Mouse (Mus musculus): ENCODE measurements around the gene Cacul1. TPM values are rescaled to one million over a fixed set of nuclear protein-coding genes. Genes with fewer than 3 reads are reported as not detected.

Cacul1 gene
- total RNA-seq (2012; rRNA removed) (48.6 and 52.3 TPM in 2 replicates), polyA plus RNA-seq (2012; ENCODE audit: insufficient read depth in 1 of 2, insufficient read length in 2 of 2, low read depth in 1 of 2, low replicate concordance in 2 of 2, missing spikeins in 1 of 2) (100 to 1,000 TPM in 1 of 2 experiments, 10 to 100 TPM in 1; 53.5 to 113 TPM)

DNA sequence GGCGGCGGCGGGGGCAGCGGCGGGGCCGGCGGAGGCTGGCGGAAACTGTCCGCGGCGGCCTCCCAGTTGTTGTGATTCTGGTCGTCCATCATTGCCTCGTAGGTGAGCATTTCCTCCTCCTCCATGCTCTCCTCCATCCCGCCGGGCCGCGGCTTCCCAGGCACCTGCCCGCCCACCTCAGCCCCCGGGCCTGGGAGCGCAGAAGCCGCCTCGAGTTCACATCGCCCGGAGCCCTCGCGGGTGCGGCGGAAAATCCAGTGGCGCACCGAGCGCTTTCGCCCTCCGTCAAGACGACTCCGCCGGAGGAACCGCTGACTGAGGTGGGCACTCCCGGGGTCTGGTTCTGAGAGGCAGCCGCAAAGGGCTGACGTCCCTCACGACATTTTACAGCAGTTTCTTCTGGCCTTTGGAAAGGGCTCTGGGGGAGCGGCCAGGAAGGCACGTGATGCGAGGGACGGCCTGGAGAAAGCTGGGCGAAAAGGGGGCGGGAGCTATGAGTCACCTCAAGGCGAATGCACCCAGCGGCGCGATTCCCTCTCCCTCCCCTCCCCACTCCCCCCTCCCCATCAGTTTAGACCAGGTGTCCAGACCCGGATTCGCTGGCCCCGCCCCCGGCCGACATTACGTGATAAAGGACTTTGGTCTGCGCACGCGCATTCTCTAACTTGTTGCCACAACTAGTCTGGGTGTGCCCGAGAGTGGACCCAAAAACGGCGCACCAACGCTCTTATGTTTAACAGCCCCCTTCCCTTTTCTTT lies at the start of gene Cacul1:
Gene Cacul1 (minus strand): TSS at position 444 of the 758 bp plus-strand sequence.
- peak within 1 kb of the TSS; percentile 76 to 97 for H3K4me3 ChIP-seq (ENCODE audit: control insufficient read depth in 1 of 2, insufficient read depth in 1 of 2, low read depth in 2 of 2, low read length in 2 of 2)
- peaks cover 11 to 24% of the 10 kb centered on the region in 2 experiments; a peak in 3 of 4 replicates for H3K4me1 ChIP-seq (ENCODE audit: control insufficient read depth in 1 of 2, insufficient read depth in 2 of 2, low read length in 2 of 2)
- H3K9me3 ChIP-seq (replicated peaks; ENCODE audit: insufficient read depth, low read length) = no peaks in the 10 kb centered on the region
- peak within 1 kb of the TSS; percentile 81 for H3K27ac ChIP-seq (ENCODE audit: control insufficient read depth, low read depth, low read length)
- H3K79me2 ChIP-seq (ENCODE audit: control insufficient read depth, insufficient read depth, low read length, poor library complexity) = peaks cover 36% of the 10 kb centered on the region
- H3K27me3 ChIP-seq (ENCODE audit: control insufficient read depth in 1 of 2, insufficient read depth in 2 of 2, low read length in 2 of 2) = no peaks in the 10 kb centered on the region
- DNase-seq (ENCODE audit: low read depth, low spot score) = peak; percentile 100
- peak within 1 kb of the TSS; percentile 95 for H3K9ac ChIP-seq (ENCODE audit: control insufficient read depth, low read depth, low read length, poor library complexity, severe bottlenecking)
- peaks cover 0 to 31% of the 10 kb centered on the region in 2 experiments; a peak in 3 of 4 replicates for H3K36me3 ChIP-seq (ENCODE audit: control insufficient read depth in 1 of 2, insufficient read depth in 2 of 2, low read length in 2 of 2)
- no peak for TF ChIP-seq CHD1 (IDR thresholded peaks at IDR 0.05; ENCODE audit: low read depth, low read length)
- TF ChIP-seq ZNF384 (IDR thresholded peaks at IDR 0.05; ENCODE audit: low read depth, low read length) = no peak
- TF ChIP-seq GABPA (IDR thresholded peaks at IDR 0.05; ENCODE audit: low read depth, low read length) = no peak
- TF ChIP-seq CTCF (IDR thresholded peaks at IDR 0.05 in 2 of 3, conservative IDR thresholded peaks at IDR 0.05 in 1 of 3; ENCODE audit: control insufficient read depth in 1 of 3, insufficient read depth in 1 of 3, low read depth in 2 of 3, low read length in 3 of 3, poor library complexity in 1 of 3, severe bottlenecking in 1 of 3) = no peak
- no peak for TF ChIP-seq ZC3H11A (IDR thresholded peaks at IDR 0.05; ENCODE audit: low read depth, low read length)
- peak; percentile 58; the same call in 1 of the 2 replicates for TF ChIP-seq MXI1 (IDR thresholded peaks at IDR 0.05; ENCODE audit: low read depth, low read length)
- TF ChIP-seq SMC3 (IDR thresholded peaks at IDR 0.05; ENCODE audit: low read depth, low read length) = no peak
- TF ChIP-seq MAFK (IDR thresholded peaks at IDR 0.05; ENCODE audit: borderline replicate concordance, low read depth, low read length) = no peak
- TF ChIP-seq UBTF (IDR thresholded peaks at IDR 0.05; ENCODE audit: borderline replicate concordance, insufficient read depth, low read depth, low read length) = no peak
- peak; percentile 96 for TF ChIP-seq BHLHE40 (IDR thresholded peaks at IDR 0.05; ENCODE audit: borderline replicate concordance, low read depth, low read length)
- TF ChIP-seq USF2 (IDR thresholded peaks at IDR 0.05; ENCODE audit: borderline replicate concordance in 1 of 2, insufficient read depth in 1 of 2, low read depth in 1 of 2, low read length in 2 of 2) = peak; percentile 71 to 93; a peak in 3 of 4 replicates
- peak in 1 of 2 experiments; percentile 16; a peak in 1 of 4 replicates for TF ChIP-seq EP300 (IDR thresholded peaks at IDR 0.05; ENCODE audit: low read depth in 1 of 2, low read length in 2 of 2)
- peak; percentile 77 for TF ChIP-seq ZMIZ1 (IDR thresholded peaks at IDR 0.05; ENCODE audit: low read depth, low read length)
- TF ChIP-seq USF1 (IDR thresholded peaks at IDR 0.05; ENCODE audit: low read depth, low read length) = peak; percentile 99
- peak; percentile 76 for TF ChIP-seq NRF1 (IDR thresholded peaks at IDR 0.05; ENCODE audit: insufficient read depth, low read depth, low read length, poor library complexity, severe bottlenecking)
- TF ChIP-seq GATA1 (IDR thresholded peaks at IDR 0.05; ENCODE audit: low read depth, low read length) = peak; percentile 2; the same call in 1 of the 2 replicates
- TF ChIP-seq TCF12 (IDR thresholded peaks at IDR 0.05; ENCODE audit: low read depth, low read length) = peak; percentile 60
- no peak for TF ChIP-seq MEF2A (IDR thresholded peaks at IDR 0.05; ENCODE audit: extremely low read depth, insufficient replicate concordance, low read depth, low read length, poor library complexity, severe bottlenecking)
- TF ChIP-seq JUND (IDR thresholded peaks at IDR 0.05; ENCODE audit: low read depth, low read length) = no peak
- TF ChIP-seq ELF1 (IDR thresholded peaks at IDR 0.05; ENCODE audit: low read depth, low read length) = 0 out of 2 replicates have a peak, but pooled peaks have one; percentile 23
- TF ChIP-seq MAX (IDR thresholded peaks at IDR 0.05; ENCODE audit: low read length) = peak; percentile 94
- TF ChIP-seq ETS1 (IDR thresholded peaks at IDR 0.05; ENCODE audit: low read depth, low read length) = peak; percentile 81
- TF ChIP-seq MAZ (IDR thresholded peaks at IDR 0.05; ENCODE audit: low read depth, low read length) = peak; percentile 99
- TF ChIP-seq MYB (IDR thresholded peaks at IDR 0.05; ENCODE audit: low read depth, low read length) = no peak
- TF ChIP-seq POLR2AphosphoS5 (IDR thresholded peaks at IDR 0.05; ENCODE audit: borderline replicate concordance, low read depth, low read length) = no peak
- no peak for TF ChIP-seq CHD2 (IDR thresholded peaks at IDR 0.05; ENCODE audit: low read length)
- TF ChIP-seq POLR2AphosphoS2 (IDR thresholded peaks at IDR 0.05; ENCODE audit: low read length) = peak; percentile 90; the same call in 1 of the 2 replicates
- TF ChIP-seq POLR2A (IDR thresholded peaks at IDR 0.05; ENCODE audit: control insufficient read depth in 1 of 2, insufficient read depth in 1 of 2, low read depth in 1 of 2, low read length in 2 of 2, poor library complexity in 1 of 2) = peak; percentile 74 to 91
- TF ChIP-seq ZKSCAN1 (IDR thresholded peaks at IDR 0.05; ENCODE audit: low read depth, low read length) = no peak
- 0 out of 2 replicates have a peak, but pooled peaks have one; percentile 35 for TF ChIP-seq E2F4 (IDR thresholded peaks at IDR 0.05; ENCODE audit: borderline replicate concordance, low read depth, low read length)
- TF ChIP-seq TAL1 (IDR thresholded peaks at IDR 0.05; ENCODE audit: low read length) = peak; percentile 43
- peak; percentile 54; the same call in 1 of the 2 replicates for TF ChIP-seq KAT2A (conservative IDR thresholded peaks at IDR 0.05; ENCODE audit: low read depth, low read length)
- peak; percentile 90 for TF ChIP-seq TBP (IDR thresholded peaks at IDR 0.05; ENCODE audit: low read depth, low read length)
- TF ChIP-seq MYC (IDR thresholded peaks at IDR 0.05; ENCODE audit: low read depth, low read length) = peak; percentile 60; the same call in 1 of the 2 replicates

Data from MEL (cell line).